Mouse (Mus musculus) layer of hippocampus, adult 9-10 months (tissue): ENCODE results near the gene Mif.
"Not testable (repeated sequence)": the region's sequence is repeated elsewhere in the genome, so short reads cannot be mapped to it uniquely, and the experiment has no call there.

Source experiments
- DNase-seq: peaks from one replicate; pipeline ENCODE4 v3.0.0; 2022; ENCODE audit warnings: low spot score

Gene Mif

DNA sequence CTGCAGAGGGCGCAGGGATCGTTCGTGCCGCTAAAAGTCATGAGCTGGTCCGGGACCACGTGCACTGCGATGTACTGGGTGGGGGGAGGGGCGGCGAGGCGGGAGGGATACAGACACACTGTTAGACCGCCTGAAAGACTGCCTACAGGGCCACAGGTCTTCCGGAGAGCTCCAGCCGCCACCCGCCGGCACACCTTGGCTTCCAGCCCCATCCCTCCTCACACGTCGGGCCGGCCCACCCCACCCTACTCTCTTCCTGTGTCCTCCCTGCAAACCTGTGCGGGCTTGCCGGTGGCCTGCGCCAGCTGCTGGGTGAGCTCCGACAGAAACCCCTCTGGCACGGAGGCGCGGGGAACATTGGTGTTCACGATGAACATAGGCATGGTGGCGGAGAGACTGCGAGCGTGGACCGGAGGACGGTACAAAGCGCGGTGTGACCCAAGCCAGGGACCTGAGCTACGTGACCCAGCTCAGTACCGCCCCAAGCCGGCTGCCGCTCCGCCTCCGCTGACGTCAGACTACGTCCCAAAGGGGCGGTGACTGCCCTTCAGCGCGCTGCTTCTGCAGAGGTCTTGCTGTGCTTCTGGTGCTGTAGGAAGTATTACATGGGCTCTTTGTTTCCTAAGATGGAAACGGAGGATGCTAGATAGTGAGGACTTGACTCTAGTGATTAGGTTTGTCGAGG lies at the start of gene Mif:
Gene Mif, minus strand, starts transcription at position 455 of the 685 bp plus-strand sequence.
- DNase-seq = peak; percentile 48

DNA sequence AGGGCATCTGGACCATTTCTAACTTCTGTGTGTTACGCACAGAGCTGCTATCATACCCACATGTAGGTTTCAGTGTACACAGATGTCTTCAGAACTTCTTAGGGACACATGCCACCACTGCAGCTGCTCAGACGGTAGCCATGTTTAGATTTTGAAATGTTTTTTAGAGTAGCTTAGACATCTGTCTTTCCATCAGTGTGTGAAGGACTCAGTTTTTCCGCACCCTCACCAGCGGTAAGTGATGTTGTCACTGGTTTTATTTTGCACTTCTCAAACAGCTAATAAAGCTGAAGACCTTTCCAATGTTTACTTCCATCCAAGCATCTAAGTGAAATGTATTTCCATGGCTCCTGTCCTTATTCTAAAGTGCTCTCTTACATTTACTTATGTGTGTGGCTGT lies 46.8 kb upstream of the Mif start:
- no peak for DNase-seq

DNA sequence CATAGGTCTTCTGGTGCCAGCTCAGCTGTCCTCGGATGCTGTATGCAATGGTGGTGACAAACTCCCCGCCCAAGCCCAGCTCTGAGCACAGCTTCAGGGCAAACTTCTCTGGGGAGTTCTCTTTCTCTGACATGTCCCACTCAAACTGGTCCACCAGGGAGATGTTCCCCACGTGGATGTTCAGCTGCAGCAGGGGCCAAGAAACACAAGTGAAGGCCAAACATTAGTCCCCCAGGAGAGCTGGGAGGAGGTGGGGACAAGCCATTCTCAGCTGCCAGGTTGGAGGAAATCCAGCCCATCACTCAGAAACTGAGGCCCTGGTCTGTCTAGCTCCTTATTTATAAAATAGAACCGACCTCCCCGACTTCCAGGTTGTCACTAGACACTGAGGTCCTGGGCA lies 44.4 kb upstream of the Mif start:
- no peak for DNase-seq

- DNase-seq = no peak
These were observed 38.8 kb upstream of the Mif start for GRCm38 (mm10) chr10:75898846-75899245.

GRCm38 (mm10) chr10:75898039-75898564 lies 38.1 kb upstream of the Mif start:
- no peak for DNase-seq

DNA sequence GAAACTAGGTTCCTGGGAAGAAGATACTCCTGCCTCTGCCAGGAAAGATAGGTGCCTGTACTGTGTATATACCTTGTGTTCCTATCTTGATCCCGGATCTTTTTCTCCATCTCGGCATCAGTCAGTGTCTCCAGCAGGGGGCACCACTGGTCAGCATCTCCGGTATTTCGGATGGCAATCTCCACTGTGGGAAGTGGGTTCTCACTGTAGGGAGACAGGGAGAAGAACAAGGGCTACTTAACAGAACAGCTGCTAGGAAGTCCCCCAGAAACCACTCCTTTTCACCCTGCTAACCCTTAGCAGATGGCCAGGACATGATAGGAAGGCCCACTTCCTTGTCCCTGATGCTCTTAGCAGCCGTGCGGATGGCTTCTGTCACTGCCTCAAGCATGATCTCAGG lies 37.3 kb upstream of the Mif start:
- DNase-seq = no peak

GRCm38 (mm10) chr10:75896208-75896607 lies 36.2 kb upstream of the Mif start:
- no peak for DNase-seq

- no peak for DNase-seq
These were observed 35.7 kb upstream of the Mif start for GRCm38 (mm10) chr10:75895730-75896129.

GRCm38 (mm10) chr10:75894601-75895000 lies 34.6 kb upstream of the Mif start:
- DNase-seq = no peak

DNA sequence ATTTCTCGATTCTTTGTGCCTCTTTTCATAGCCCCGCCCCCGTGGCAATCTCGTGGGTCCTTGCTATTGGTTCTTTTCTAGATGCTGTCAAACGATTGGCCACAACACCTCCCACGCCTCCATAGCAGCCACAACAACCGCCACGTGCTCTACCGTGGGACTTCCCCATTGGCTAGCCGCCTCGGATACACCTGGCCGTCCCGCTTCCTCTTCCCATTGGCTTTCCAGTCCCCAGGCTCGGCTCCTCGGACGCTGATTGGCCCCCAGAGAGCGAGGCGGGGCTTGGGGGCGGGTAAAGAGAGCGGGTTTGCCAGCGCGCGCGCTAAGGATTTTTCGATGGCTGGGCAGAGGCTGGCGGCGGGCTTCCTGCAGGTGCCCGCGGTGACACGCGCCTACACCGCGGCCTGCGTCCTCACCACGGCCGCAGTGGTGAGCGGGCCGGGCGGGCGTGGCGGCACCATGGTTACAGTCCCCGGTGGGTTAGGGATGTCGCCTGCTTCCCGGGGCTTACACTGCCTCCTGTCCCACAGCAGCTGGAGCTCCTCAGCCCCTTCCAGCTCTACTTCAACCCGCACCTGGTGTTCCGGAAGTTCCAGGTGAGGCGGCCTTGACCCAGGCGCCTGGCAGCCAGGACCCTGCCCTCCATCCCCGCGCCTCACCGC lies 33.2 kb upstream of the Mif start, which contains the start of gene Derl3:
Gene Derl3, plus strand, starts transcription at position 325 of the 662 bp plus-strand sequence.
- peak; percentile 96 for DNase-seq

DNA sequence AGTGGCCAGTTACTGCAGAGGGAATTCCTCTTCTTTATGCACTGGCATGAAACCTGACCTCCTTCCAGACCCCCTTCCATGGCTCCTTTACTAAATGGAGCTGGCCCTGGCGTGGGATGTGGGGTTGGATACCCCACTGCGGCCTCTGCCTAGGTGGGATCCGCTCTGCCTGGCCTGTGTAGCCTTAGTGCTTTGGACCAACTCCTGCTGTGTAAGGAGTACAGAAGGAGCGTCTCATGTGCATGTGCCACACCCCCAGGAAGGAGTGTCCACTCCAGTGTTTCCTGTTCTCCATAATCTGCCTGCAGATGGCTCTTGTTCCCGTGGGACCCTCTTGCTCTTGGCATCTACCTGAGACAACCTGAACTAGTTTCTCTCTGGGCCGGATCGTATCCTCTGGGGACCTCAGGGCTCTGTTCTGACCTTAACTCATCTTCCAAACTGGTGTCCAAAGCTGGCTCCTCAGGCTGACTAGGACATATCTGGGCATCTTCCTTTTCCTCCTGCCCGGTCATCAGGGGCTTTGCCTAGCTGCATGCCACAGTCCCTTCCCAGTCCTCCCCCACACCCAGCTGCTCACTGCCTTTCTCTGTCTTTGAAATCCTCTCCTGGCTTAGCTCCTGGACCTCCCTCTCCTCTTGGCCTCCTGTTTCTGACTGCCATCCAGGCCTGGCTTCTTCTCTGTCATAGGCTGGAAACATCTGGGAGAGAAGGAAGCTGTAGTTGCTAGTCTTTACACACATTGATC lies 29.5 kb upstream of the Mif start:
- DNase-seq = no peak

GRCm38 (mm10) chr10:75887504-75887903 lies 27.5 kb upstream of the Mif start:
- not testable (repeated sequence) for DNase-seq

GRCm38 (mm10) chr10:75884742-75885141 lies 24.7 kb upstream of the Mif start:
- no peak for DNase-seq

GRCm38 (mm10) chr10:75883232-75883552 lies 23.2 kb upstream of the Mif start:
- no peak for DNase-seq

DNA sequence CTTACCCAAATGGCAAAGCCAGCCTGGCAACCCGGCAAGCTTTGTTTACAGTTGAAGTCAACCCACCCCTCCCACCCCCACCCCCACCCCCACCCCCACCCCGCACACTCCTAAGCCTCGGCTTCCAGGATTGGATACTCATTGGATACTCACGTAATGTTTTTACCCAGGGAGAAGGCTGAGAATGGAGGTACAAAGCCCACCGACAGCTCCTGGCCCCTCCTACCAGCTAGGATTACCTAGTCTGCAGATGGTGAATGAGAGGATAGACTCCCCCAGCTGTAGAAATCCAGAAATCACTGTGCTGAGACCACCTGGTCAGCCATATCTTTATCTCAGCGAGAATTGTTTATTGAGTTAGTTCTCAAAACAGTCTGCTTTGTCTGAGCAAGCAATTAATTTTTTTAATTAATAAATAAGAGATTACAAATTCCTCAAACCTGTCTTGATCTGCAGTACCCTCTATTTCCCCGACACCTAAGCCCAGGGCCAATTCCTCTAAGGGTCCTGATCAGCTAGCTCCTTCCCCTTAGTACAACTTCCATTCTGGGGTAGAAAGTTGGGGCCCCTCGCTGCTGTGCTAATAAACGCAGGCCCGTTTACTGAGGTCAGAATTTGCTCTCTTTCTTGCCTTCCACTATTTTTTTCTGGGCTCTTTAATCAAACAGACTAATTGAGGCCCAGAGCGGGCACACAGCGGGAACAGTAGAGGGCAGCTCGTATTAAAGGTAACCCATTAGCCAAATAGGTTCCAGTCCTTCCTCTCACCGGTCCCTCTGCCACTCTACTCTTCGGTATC lies 22.6 kb upstream of the Mif start:
- no peak for DNase-seq

DNA sequence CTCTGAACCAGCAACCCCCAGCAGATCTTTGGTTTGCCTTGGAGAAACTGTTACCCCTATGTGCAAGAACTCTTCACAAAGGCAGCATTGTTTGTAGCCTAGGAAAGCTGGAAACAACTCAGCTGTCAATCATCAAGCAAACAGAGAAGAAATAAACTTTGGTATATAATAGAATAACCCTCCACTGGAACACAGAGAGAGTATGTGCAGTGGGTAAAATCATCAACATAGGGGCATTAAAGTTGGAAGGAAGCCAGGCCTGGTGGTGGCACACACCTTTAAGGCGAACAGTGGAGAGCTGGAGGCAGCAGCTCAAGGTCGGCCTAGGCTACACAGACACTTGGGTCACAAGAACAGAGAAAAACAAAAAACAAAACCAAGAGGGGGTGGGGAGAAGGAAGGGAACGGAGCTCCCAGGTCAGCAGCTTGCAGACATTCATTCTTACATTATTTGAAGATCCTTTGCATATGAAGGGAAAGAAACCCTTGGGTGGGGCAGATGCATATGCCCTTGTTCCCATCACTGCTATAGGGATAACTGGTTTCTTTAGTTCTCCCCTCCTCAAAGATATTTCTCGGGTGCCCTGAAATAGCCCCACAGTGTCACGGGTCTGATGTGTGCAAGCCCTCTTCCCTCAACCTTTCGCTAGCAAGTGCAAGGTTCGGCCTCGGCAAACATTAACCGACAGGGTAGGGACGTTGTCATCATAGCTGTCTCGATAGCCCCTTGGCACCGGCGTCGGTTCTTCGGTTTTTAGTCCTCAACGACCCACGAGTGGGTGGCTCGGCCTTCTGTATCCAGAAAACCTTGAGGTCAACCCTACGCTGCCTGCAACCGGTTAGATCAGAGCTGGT lies 21.8 kb upstream of the Mif start:
- no peak for DNase-seq

GRCm38 (mm10) chr10:75880771-75881577 lies 20.9 kb upstream of the Mif start:
- no peak for DNase-seq

DNA sequence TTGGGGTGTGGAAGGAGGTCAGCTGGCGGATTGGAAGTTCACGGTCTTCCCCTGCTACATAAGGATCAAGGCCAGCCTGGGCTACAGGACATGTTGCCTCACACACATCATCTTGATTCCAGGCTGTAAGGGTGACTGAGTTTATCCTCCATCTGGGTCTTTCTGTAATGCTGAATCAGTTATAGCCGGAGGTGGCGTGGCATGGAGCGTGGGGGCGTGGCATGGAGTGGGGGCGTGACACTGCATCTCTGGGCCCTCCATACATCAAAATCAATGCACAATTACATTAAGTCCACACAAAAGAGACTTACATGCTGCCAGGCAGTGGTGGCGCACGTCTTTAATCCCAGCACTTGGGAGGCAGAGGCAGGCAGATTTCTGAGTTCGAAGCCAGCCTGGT lies 20.3 kb upstream of the Mif start:
- no peak for DNase-seq

DNA sequence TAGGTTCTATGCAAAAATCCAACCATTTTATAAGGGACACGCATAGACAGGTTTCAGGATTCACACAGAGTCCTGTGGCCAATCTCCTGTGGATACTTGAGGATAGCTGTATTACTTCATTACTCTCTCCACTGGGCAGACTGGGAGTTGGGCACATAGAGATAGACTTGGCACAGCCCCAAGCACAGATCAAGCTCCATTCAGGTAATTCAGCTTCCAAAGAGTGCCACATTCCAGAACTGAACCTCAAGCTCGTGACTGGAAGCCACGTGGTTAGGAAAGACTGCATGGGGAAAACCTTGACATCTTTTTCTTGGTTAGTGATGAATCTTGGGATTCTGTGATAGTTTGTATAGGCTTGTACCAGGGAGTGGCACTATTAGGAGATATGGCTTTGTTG lies 18.8 kb upstream of the Mif start:
- no peak for DNase-seq

DNA sequence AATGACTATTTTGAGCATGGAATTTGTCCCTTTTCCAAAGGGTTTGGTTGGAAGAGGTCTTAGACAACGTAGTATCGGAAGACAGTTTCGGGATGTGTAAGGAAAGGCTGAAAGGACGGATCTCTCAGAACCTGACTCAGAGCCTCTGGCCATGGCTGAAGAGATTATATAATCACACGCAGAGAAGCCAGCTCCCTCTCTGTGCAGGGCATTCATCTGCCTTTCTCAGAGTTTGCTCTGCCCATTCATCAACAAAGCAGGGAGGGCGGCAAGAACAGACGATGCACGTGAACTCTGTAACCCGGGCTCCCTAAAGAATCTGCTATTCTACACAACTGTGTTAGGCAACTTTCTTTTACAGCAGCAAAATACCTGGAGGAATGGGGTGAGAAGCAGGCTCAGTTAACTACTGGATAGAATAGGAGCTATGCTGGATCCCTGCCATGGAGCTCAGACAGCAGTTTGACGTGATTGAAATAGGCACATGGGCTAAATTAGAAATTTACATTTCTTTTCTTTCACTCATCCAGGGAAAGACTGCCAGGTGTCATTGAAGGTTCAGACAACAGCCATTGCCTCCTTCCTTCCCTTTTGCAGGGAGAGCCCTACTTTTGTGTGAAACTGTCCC lies 13.6 kb upstream of the Mif start:
- no peak for DNase-seq
